Mouse (Mus musculus) kidney, postnatal 36 days (tissue): ENCODE measurements at regions not wholly inside any gene's neighbourhood (a gene's known extent, or its start where the extent isn't known, plus 50 kb on each side); places are given as distances from the start of the nearest gene placed in this dataset.

Experiments used
- DNase-seq, 2 experiments: peaks; one replicate each; pipeline ENCODE4 v3.0.0; 2021 to 2022; ENCODE audit warnings: mixed read lengths in 2 of 2

DNA sequence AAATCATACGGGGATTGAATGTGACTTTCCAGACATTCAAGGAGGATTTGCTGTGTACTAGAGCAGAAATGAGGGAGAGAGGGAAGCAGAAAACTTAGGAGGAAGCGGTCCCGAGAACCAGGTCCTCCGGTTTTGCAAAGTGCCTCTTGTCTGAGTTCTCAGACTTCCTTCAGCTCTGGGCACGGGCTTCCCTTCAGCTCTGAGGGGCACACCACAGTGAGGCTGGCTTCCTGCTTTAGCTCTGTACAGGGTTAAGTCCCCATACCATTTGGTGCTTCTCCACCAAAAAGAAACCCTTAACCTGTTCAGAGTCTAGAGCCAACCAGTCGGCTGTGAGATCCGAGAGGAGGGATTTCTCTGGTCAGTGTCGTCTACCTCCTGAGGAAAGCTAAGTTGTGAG lies 167.8 kb upstream of the Sh3bp4 start:
- DNase-seq: no peak

DNA sequence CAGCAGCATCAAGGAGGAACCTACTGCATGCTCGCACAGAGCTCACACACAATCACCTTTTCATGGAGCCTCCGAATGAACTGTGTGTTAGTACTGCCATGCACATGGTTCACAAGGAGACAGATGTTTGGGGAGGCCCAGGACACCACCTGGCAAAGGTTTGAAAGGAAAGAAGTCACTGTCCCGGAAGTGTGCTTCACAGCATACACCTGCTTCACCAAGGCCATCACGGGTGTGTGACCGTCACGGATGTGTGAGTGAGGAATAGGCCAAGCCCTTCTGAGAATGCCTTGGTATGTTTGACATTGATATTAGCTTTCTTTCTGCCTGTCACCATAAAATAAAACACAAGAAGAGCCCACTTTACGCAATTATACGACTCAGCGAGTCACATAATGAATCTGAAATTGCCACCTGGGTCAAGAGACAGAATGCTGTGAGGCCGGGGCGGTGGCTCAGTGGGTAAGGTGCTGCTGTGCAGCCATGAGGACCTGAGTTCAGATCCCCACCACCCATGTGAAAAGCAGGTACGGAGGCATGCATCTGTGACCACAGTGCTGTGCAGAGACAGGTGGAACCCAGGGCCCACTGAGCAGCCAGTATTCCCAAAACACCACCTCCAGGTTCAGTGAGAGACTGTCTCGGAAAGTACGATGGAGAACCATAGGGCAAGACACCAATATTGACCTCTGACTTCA lies 162.3 kb upstream of the Sh3bp4 start:
- DNase-seq: no peak

DNA sequence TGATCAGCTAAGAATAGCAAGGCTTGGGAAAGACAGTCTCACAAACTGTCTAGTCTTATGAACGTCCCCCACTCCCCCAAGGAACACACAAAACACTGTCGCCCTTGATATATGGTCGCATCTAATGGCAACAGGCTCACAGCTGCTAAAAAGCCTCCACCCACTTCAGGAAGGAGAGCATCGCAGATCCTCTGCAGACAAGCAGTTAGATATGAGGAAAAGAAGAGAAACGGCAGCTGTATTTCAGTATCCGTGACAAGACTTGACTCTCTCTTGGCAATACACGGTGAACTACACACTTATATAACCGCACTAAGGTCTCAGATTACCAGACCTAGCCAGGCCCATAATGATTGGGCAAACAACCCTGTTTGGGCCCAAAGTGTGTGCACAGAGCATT lies 161.5 kb upstream of the Sh3bp4 start:
- DNase-seq: no peak

DNA sequence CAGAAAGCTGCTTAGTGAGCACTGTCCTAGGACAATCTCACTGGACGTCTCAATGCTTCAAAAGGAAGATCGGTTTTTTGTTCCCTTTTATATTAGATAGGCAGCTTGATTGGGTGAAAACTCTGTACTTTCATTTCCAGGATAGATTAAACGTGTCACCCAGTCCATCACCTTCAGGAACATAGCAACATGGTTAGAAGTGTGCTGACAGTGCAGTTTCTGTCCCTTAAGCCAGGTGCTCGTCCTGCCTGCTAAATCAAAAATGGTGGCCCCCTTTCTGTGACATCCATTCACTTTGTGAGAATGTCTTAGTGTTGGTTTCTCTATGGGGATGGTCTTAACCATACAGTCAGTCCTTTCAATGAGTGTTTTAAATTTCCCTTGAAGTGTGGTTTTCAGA lies 160.9 kb upstream of the Sh3bp4 start:
- no peak for DNase-seq

DNA sequence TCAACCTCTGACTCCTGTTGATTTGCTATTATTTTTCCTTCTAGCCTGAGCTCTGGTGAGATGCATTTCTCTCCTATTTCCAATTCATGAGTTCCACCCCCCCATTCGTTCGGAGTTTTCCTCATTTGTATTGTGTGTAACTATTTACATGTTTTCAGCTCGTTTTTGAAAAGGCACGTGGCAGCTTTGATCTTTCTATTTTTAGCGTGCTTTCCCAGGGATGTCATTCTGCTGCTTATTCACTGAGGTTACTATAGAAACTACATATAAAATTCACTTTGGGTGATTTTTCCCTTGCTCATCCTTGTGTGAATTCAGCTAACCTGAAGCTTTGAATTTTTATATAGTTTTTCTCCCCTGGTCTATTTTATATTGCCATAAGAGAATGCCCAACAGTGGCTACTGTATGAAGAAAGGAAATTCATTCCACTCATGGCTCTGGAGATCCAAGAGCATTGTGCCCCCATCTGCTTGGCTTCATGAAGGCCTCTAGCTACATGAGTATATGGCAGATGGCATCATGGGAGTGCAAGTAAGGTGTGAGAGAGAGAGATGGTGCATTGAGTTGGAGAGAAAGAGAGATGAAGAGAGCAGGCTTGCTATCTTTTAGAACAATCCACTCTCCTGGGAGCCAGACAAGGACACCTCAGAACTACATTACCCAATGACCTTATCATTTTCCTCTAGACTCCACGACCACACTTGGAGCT lies 160.2 kb upstream of the Sh3bp4 start:
- DNase-seq: no peak

DNA sequence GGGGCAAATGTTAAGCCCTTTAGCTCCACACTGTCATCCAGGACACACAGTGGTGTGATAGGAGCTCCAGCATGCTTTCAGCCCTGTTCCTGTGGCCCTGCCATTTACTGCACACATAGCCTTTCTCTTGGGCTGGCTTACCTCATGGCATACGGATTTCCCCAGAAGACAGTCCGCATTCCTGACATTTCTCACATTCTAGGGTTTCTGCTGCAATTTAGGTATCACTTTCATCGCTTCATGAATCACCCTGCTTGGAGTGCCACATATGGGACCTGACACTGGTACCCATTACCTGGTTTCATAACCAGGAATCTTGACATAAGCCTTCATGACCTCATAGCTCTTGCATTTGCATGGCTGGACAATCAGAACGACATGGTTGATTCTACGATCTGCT lies 158.5 kb upstream of the Sh3bp4 start:
- DNase-seq: no peak

DNA sequence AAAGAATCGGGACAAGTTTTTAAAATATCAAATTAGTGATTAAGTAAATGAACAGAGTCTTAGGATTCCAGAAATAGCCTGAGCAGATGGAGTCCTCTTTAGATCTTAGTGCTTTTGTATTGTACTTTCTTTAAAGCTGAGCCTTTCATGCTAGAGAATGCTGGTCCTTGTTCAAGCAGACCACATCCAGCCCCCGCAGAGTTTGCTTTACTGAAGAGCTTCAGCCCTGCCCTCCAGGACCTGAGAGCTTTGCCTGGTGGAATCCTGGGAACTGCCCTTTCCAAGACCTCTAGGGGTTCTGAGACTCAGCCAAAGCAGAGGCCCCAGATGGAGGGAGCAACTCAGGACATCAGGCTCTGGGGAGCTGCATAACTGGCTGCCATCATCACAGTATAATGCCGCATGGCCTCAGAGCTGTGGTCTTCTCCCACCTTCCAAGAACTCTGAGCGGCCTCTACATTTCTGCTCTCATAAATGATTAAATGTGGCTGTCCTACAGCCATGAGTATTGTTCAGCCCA lies 153.6 kb upstream of the Sh3bp4 start:
- DNase-seq: no peak

DNA sequence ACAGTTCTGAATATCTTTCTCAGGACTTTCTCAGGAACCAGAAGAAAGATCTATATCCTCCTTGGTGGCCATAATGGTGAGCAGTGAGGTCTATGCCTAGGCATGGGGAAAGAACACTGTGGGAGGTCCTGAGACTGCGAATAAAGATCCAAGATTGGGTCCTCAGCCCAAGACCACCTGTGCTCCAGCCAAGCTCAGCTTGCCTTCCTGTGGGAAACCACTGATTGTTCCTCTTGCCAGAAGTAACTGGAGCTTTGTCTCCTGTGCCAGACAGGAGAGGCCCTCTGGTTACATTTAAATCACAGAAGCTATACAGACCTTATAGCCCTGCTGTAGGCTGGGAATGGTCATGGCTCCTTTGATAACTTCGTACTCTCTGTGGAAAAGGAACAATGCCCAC lies 148.8 kb upstream of the Sh3bp4 start:
- no peak for DNase-seq

DNA sequence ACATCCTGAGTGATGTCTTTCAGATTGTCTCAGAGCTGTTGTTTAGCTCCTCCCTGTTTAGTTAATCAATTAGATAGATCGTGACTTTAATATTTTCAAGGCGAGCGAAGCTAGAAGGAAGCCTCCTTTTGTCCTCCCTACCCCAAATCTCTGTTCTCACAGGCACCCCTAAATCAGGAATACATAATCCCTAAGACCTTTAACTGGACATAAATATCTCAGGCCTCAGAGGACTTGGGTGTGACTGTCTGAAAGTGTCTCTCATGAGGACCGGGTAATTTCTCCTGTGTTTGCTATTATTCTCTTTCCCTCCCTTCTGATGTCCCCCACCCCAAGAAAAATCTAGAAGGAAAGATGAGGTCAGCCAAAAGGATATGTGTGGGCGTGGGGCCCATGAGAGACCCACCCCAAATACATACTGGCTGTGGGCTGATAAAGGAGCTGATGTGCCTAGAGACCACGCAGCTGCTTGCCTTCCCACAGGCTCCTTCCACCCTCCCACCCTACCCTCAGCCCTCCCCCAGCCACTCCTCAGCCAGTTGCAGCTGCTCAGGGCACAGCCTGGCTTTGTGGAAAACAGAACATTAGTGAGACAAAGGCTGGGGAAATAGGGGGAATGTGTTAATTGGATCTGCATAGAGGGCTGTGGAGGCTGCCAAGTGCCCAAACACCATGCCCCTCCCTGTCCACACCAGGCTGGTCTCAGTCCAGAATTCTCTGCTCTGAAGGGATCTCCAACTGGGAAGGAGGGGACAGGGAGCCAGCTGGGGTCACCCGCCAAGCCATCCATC lies 146.2 kb upstream of the Sh3bp4 start:
- DNase-seq: peak in 1 of 2 experiments; percentile 15

DNA sequence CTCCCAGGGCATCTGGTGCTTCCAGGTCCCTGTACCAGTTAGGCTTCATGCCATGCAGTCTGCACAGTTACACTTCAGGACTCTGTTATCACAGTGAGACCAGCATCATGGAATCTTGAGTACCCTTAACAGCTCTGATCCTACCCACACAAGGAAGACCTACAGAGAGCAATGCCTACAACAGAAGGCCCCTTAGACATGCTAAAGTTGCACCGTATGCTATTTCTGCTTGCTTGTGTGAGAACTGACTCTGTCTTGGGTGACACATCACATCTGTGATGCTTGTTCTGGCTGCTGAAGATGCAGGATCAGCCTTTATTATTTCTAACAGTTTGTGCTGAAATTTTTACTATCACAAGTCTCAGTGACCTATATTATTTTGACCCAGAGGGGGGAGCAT lies 135.0 kb upstream of the Sh3bp4 start:
- no peak for DNase-seq

DNA sequence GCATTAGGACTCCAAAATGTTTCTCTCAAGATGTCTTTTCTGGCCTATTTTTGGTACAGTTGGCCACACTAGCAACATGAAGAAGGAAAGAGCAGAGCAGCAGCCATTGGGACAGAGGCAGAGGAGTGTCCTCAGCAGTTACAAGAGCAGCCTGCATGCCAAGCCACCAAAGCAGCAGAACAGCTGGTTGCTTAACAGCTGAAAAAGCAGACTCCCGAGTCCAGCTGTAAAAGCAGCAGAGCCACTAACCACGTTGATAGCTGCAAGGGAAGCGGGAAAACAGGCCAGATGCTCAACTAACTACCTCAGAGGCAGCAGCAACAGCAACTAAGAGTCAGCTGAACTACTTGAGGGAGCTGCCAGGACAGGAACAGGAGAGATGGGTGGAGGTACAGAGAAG lies 134.4 kb upstream of the Sh3bp4 start:
- DNase-seq: no peak

DNA sequence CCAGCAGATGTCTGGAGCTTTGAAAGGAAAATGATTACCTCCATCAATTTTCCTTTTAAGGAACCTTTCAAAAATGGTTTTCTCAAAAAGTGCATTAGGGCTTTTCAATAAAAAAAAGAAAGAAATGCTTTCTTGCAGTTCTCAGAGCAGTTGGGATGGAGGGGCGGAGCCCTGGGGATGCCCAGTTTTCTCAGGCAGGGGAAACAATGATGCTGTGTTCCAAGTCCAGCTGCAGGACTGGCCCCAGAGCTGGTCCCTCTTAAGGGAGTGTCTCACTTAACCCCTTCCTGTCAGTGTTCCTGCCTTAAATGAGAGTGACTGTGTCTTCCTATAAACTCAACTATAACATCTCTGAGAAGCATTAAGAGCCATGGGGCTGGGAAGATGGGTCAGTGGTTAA lies 132.9 kb upstream of the Sh3bp4 start:
- DNase-seq: no peak

DNA sequence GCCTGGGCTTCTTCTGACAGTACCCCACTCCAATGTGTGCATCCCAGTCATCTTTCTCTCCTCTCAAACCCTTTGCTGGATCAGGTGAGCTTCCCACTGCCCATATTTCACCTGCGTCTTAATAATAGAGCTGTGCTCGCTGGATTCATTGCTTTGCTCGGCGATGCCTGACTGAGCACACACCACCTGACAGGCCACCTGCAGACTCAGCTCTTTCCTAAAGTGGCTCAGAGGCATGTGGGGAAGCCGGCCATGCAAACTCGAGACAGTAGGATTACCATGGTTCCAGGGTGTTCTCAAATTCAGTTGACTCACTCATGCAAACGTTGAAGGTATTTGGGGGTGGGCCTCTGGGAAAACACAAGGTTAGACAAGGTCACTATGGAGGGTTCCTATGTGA lies 131.8 kb upstream of the Sh3bp4 start:
- DNase-seq: peak; percentile 57 to 62

DNA sequence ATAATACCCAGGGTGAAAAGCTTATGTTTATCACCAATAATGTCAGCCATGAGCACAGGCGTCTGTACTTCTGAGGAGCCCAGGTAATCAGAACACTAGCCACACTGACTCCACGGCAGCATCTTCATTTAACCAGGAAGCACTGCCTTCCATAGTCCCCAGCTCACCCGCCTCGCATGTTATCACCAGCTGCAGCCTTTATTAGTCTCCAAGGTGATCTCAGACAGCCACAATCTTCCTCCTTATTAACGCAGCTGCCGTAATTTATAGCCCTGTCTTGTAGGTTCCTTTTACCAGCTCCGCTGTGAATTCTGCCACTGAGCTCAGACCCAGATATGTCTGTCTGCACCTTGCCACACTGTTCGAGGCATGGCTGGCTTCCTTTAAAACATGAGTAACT lies 127.2 kb upstream of the Sh3bp4 start:
- DNase-seq: no peak

DNA sequence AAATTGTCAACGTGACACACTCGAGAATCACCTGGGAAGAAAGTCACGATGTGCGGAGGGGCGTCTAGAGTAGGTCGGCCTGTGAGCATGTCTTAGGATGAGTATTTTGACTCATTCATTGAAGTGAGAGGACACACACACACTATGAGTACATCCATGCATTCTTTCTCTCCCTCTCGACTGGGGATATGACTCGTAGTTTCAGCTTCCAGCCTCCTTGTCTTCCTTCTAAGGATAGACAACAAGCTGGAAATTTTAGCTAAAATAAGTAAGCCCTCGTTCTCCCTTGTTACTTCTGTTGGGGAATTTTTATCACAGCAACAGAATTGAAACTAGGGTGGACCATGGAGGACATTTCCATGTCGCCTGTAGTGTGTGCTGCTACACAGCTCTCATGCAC lies 124.3 kb upstream of the Sh3bp4 start:
- DNase-seq: no peak

DNA sequence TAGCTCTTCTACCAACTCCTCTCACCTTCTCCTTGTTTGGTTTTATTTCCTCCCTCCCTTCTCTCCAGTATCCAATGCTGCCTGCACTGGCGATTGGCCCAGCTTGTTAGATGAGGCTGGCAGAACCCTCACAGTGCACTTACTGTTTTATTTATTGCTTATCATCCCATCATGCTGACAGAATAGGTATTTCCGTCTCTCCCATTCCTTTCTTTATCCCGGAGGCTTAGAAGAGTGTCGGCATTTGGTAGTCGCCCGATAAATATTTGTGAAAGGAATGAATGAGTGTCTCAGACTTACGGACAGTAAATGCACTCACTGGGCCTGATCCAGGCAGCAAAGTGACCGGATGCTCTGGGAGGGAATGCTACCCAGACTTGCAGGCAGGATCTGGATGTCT lies 123.8 kb upstream of the Sh3bp4 start:
- no peak for DNase-seq

DNA sequence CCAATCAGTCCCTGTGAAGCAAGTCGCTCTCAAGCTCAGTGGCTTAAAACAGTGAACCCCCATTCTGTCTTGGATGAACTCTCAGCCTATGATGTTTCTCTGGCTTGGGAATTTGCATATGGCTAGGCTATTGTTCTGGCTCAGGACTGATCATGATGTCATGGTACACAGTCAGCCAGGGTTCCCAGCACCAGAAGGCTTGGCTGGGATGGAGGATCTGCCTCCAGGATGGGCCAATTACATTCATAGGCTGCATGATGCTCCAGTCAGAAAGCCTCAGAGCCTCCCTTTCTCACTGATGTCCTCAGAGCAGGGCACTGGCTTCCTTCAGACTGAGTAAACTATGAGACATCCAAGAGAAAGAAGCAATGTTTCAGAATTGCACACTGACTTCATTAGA lies 120.3 kb upstream of the Sh3bp4 start:
- no peak for DNase-seq

DNA sequence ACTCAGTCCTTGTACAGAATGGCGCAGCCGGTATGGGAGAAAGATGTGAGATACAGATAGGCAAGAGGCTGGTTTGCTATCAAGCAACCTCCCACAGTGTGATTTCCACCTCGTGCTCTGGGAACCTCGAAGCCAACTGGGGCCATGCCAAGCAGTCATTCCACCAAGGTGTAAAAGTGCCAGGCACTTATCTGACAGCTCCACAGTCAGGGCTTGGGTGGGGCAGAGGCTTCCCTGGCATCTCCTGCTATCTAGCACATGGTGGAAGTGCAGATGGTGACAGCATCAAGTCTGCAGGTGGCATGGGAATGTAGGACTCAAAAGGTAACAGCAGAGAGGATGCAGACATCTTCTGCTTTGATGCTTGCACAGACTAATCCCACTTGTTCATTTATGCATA lies 116.7 kb upstream of the Sh3bp4 start:
- no peak for DNase-seq

DNA sequence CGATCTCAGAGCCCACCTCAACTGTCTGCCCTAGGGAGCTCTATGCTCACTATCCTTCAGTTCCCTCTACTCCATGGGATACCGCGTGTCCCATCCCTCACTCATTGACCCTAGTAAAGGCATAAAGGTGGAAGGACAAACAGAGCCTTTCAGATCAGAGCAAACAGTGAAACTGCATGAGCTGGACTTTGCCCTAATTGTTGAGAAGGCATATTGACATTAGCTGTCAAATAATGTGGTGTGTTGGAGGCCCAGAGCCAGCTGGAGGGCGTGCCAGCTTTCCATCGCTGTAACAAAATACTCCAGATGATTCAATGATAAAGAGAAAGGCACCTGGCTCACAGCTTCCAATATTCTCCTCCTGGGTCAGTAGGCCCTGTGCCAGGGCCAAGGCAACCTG lies 115.4 kb upstream of the Sh3bp4 start:
- no peak for DNase-seq

DNA sequence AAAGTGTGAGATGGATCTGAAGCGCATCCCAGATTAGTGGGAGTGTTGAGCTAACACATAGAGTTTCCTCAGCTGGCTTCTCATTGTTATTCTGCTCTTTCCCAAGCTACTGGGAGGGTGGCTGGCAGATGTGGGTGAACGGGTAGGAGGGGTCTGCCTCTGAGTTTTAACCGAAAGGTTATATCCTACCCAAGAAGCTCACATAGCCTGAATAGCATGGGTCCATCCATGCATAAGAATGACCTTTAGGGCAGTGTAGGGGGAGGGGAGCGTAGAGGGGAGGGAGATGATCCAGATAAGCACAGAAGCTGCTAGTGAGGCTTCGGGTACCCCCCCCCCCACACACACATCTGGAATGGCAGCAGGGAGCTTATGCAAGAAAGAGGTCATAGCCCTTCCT lies 113.2 kb upstream of the Sh3bp4 start:
- peak; percentile 17 to 27 for DNase-seq

DNA sequence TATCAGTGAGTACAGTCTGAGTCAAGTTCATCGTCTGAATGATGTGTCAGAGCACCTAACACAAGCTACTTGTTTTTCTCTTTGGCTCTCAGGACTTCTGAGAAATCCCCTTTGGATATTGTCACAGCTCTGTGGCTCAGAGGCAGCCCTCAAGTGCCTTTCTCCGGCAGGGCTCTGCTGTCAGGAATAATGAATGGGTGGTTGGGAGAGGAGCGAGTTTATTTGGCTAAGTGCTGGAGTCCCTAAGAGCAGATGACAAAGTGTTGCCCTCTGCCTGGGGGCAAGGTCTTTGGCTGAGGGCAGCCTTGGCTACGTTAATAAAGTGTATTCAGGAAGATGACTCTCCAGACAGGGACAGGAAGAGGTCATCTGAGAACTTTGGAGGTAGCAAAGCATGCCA lies 110.5 kb upstream of the Sh3bp4 start:
- peak in 1 of 2 experiments; percentile 12 for DNase-seq

DNA sequence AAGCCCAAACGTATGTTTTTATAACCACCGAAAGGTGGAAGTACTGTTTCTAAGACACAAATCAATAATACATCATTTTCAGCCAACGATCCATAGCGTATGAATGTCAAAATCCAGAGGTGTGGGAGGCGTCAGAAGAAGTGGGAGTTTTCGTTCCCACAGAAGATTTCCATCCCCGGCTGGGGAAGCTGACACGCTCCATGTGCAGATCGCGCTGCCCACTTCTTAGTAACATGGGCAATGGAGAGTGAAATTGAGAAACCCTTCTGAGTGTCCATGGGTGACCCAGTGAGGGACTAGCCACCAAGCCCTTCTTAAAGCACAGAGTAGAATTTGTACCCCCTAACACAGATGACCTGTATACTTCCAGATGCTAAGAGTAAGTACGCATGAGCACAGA lies 110.1 kb upstream of the Sh3bp4 start:
- no peak for DNase-seq

DNA sequence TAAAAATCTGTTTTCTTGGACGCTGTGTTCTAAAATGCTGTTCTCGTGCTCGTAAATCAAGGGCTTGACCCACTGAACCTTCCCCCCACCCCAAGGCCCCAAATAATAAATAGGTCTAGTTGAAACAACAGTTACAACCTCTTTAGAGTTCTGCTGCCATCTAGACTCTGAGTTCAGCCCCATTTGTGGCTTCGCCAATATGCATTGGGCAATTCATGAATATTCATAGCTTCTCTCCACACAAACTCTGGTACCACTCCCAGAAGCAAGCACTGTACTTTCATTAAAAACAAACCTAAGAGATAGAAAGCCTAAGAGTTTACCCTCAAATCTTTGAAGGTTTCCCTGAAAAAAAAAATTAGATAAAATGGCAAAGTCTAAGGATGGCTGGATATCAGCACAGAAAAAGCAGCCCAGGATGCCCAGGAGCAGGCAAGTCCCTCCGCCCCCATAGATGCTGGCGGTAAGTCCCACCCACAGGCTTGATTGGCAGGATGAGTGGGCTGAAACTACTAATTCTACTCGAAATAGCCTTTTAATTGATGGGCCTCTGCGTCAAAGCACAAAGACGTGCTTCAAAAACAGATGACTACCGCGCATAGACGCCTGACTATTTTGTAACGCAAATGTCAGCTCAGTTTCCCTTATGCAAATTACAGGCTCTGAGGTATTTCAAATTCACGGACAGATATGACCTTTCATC lies 106.0 kb upstream of the Sh3bp4 start:
- DNase-seq: no peak
